Mouse (Mus musculus) E14TG2a.4 (cell line): ENCODE measurements around the gene Terb2.

Experiments used
- H3K27me3 ChIP-seq: 2 replicates; pipeline ENCODE4 v1.6.1; 2014; ENCODE audit warnings: low read length, control low read depth; ENCODE audit not compliant: insufficient read depth
- H3K36me3 ChIP-seq: 2 replicates; pipeline ENCODE4 v1.6.1; 2014; ENCODE audit warnings: low read length, control low read depth; ENCODE audit not compliant: insufficient read depth
- H3K4me1 ChIP-seq: replicated peaks from 2 replicates; pipeline ENCODE4 v1.6.1; 2014; ENCODE audit warnings: low read depth, low read length, control low read depth
- H3K4me3 ChIP-seq: replicated peaks from 2 replicates; pipeline ENCODE4 v1.5.1; 2014; ENCODE audit warnings: mild to moderate bottlenecking, low read length
- H3K9me3 ChIP-seq: 2 replicates; pipeline ENCODE4 v1.6.1; 2014; ENCODE audit warnings: low read length, control low read depth
- CTCF ChIP-seq: conservative IDR thresholded peaks from 2 replicates; pipeline ENCODE4 v1.5.1; 2014; ENCODE audit warnings: low read length
- NANOG ChIP-seq: IDR thresholded peaks from 2 replicates; pipeline ENCODE4 v1.6.1; 2014; ENCODE audit warnings: borderline replicate concordance, low read length, mixed read lengths
- POU5F1 ChIP-seq: IDR thresholded peaks from 2 replicates; pipeline ENCODE4 v1.6.1; 2014; ENCODE audit warnings: low read length, borderline replicate concordance

Terb2 gene

GRCm38 (mm10) chr2:122247786-122248185 is 61.7 kb downstream of the Terb2 start:
- H3K36me3 ChIP-seq: peaks cover 4% of the 10 kb centered on the region; the same call in 1 of the 2 replicates
- H3K4me3 ChIP-seq: no peak overlapping the region
- H3K4me1 ChIP-seq: peaks cover 6% of the 10 kb centered on the region; the same call in 1 of the 2 replicates
- H3K27me3 ChIP-seq: no peaks in the 10 kb centered on the region
- H3K9me3 ChIP-seq: no peaks in the 10 kb centered on the region
- no peak for TF ChIP-seq CTCF
- TF ChIP-seq NANOG: no peak
- TF ChIP-seq POU5F1: no peak

GRCm38 (mm10) chr2:122255997-122256396 is 69.9 kb downstream of the Terb2 start:
- peaks cover 7% of the 10 kb centered on the region for H3K36me3 ChIP-seq
- no peaks in the 10 kb centered on the region for H3K27me3 ChIP-seq
- TF ChIP-seq POU5F1 (no peak), CTCF (no peak), NANOG (no peak)
- H3K9me3 ChIP-seq: no peaks in the 10 kb centered on the region
- H3K4me1 ChIP-seq: no peaks in the 10 kb centered on the region
- no peak overlapping the region for H3K4me3 ChIP-seq
